Mouse (Mus musculus) thymus, adult 2 months (tissue): ENCODE measurements at regions not wholly inside any gene's neighbourhood (a gene's known extent, or its start where the extent isn't known, plus 50 kb on each side); places are given as distances from the start of the nearest gene placed in this dataset.
"Not testable (repeated sequence)": the region's sequence is repeated elsewhere in the genome, so short reads cannot be mapped to it uniquely, and the experiment has no call there.

Experiments
- CTCF ChIP-seq: fragments of 200-500 bp; IDR thresholded peaks from 2 replicates; pipeline ENCODE4 v1.5.1; 2012; ENCODE audit warnings: mild to moderate bottlenecking, control low read depth, low read length, moderate library complexity, borderline replicate concordance; ENCODE audit not compliant: control insufficient read depth, poor library complexity, insufficient read depth; ENCODE audit errors: extremely low read depth
- POLR2A ChIP-seq: fragments of 200-500 bp; IDR thresholded peaks from 2 replicates; pipeline ENCODE4 v1.6.1; 2012; ENCODE audit warnings: mild to moderate bottlenecking, low read length, control low read depth, moderate library complexity; ENCODE audit not compliant: control insufficient read depth, poor library complexity, insufficient read depth; ENCODE audit errors: extremely low read depth

GRCm38 (mm10) chr13:12688778-12689177, 111.1 kb downstream of the Prl2c3 start:
- not testable (repeated sequence) for TF ChIP-seq CTCF, POLR2A
